Mouse (Mus musculus): ENCODE measurements at regions not wholly inside any gene's neighbourhood (a gene's known extent, or its start where the extent isn't known, plus 50 kb on each side); places are given as distances from the start of the nearest gene placed in this dataset.

GRCm38 (mm10) chr19:15669996-15670395 is 277.1 kb downstream of the Psat1 start:
- TF ChIP-seq GATA1 (IDR thresholded peaks at IDR 0.05; ENCODE audit: borderline replicate concordance, low read length), result no peak
- TF ChIP-seq FLI1 (IDR thresholded peaks at IDR 0.05; ENCODE audit: low read length), result no peak

Data from megakaryocyte, embryonic 14.5 days (primary cell).